Mouse (Mus musculus) forebrain, embryonic 16.5 days (tissue): Measurements from ENCODE around the gene Slc37a2. TPM values are rescaled to one million over a fixed set of nuclear protein-coding genes. Genes with fewer than 3 reads are reported as not detected.
A peak's percentile ranks its signal among the peaks of the same experiment; 100 is the strongest.

Experiments
- ATAC-seq: fragments of 200-750 bp; cut with Nextera tagmentation; 2 replicates; pipeline ENCODE4 v1.8.0; 2017; ENCODE audit warnings: mild to moderate bottlenecking, moderate library complexity
- H3K27ac ChIP-seq: fragments of 300-500 bp; sonication (generic); 2 replicates; pipeline ENCODE4 v1.5.1; 2014; ENCODE audit warnings: low read length, control low read depth
- H3K27me3 ChIP-seq: fragments of 300-500 bp; sonication (generic); replicated peaks from 2 replicates; pipeline ENCODE4 v1.6.1; 2014; ENCODE audit warnings: low read length; ENCODE audit not compliant: control insufficient read depth, insufficient read depth
- H3K36me3 ChIP-seq: fragments of 300-500 bp; sonication (generic); 2 replicates; pipeline ENCODE4 v1.6.1; 2014; ENCODE audit not compliant: control insufficient read depth, insufficient read depth
- H3K4me1 ChIP-seq: fragments of 300-500 bp; sonication (generic); replicated peaks from 2 replicates; pipeline ENCODE4 v1.6.1; 2014; ENCODE audit warnings: low read length; ENCODE audit not compliant: control insufficient read depth, insufficient read depth
- H3K4me2 ChIP-seq: fragments of 300-500 bp; sonication (generic); 2 replicates; pipeline ENCODE4 v1.6.1; 2014; ENCODE audit warnings: mild to moderate bottlenecking, low read length, control low read depth
- H3K4me3 ChIP-seq: fragments of 300-500 bp; sonication (generic); replicated peaks from 2 replicates; pipeline ENCODE4 v1.5.1; 2014; ENCODE audit warnings: mild to moderate bottlenecking, low read length, control low read depth
- H3K9ac ChIP-seq: fragments of 300-500 bp; sonication (generic); replicated peaks from 2 replicates; pipeline ENCODE4 v1.6.1; 2014; ENCODE audit warnings: low read depth, low read length, control low read depth
- H3K9me3 ChIP-seq: fragments of 300-500 bp; sonication (generic); 2 replicates; pipeline ENCODE4 v1.6.1; 2016; ENCODE audit warnings: low read length; ENCODE audit not compliant: control insufficient read depth
- WGBS: fragments of 180-500 bp; shearing (Covaris S2); extraction: QIAGEN DNeasy Blood & Tissue Kit; methylation state at CpG from one replicate; pipeline ENCODE4 v1.1.7; 2014; 5-methylcytosine and 5-hydroxymethylcytosine counted together
- polyA plus RNA-seq: library from polyadenylated mRNA; unstranded; fragments of >200 nt; fragmentation: Nextera tagmentation; extraction: Ambion mirVana; gene quantifications from 2 replicates; pipeline ENCODE4 v1.2.1, GENCODE M21; 2015

Slc37a2 gene
- polyA plus RNA-seq, 1 experiment from 2014 or later = 1.0 TPM

DNA sequence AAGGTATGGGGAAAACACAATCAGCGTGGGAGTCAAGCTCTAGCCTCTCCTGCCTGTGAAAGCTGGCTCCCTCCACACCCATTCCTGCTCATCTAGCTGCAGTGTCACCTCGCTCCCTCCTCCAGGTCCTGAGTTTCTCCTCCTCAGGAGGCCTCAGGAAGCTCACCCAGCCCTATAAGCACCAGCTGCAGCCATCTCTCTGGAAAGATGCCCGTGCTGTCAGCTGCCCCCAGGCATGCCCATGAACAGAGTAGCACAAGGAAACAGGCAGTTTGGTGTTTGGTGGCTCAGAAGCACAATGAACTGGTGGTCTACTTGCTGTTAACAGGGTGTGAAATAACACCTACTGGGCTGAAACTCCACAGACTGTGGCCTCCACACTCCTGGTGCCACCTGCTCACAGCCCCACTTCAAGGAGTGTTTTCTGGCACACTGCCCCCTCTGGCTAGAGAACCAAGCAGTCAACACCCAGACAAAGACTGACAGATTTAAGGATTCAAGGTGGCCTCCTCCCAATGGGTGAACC lies 7.1 kb downstream of the Slc37a2 start:
- no peaks in the 10 kb centered on the region for H3K27me3 ChIP-seq
- H3K27ac ChIP-seq = no peak overlapping the region; the same call in 1 of the 2 replicates
- no peak overlapping the region for H3K4me2 ChIP-seq
- no peak overlapping the region for H3K4me3 ChIP-seq
- ATAC-seq = peak; percentile 86
- 38% methylated on average over 3 of the region's 3 CpGs for WGBS
- H3K9me3 ChIP-seq = no peaks in the 10 kb centered on the region
- no peak overlapping the region for H3K9ac ChIP-seq
- H3K36me3 ChIP-seq = no peaks in the 10 kb centered on the region
- peaks cover 5% of the 10 kb centered on the region; the same call in 1 of the 2 replicates for H3K4me1 ChIP-seq

DNA sequence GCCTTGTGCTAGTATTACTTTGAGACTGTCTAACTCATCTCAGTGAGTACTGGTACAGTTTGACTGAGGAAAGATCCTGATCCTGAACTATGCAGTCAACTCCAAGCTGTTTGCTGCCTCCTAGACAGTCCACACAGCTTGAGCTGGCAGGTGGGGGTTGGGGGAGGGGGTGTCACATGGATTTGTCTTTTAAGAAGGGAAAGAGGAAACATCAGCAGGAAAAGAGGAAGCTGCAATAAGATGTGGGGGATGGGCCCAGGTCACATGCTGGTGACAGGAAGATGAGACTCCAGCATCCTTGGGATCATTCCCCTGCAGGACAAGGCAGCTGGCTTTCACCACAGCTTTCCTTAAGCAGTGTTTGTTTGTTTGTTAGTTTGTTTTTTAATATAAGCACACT lies 8.1 kb downstream of the Slc37a2 start:
- Histone ChIP-seq H3K9me3 (no peaks in the 10 kb centered on the region), H3K27ac (no peak overlapping the region), H3K36me3 (no peaks in the 10 kb centered on the region), H3K4me1 (peaks cover 5% of the 10 kb centered on the region; the same call in 1 of the 2 replicates), H3K4me2 (no peak overlapping the region), H3K4me3 (no peak overlapping the region), H3K9ac (no peak overlapping the region), H3K27me3 (no peaks in the 10 kb centered on the region)
- ATAC-seq = no peak

DNA sequence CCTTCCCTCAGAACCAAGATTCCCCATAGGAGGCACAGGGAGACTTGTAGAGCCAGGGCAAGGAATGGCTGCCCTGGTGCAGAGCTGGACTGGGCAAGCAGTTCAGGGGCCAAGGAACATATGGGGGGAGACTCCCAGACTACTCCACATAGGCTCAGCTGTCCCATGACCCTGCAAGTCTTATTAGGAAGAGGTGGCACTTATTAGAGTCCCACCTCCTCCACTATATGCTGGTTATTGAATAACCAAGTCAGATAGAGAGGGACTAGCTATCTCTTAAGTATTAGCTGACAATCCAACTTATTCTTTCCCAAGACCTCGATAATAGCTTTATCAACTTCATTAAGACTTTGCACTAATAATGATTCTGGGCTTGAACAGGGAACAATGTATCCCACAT lies 9.7 kb downstream of the Slc37a2 start:
- no peak overlapping the region for H3K4me2 ChIP-seq
- H3K4me3 ChIP-seq = no peak overlapping the region
- H3K9me3 ChIP-seq = no peaks in the 10 kb centered on the region
- H3K27me3 ChIP-seq = no peaks in the 10 kb centered on the region
- H3K36me3 ChIP-seq = no peaks in the 10 kb centered on the region
- no peak for ATAC-seq
- 100% methylated on average over 1 of the region's 1 CpGs for WGBS
- peaks cover 5% of the 10 kb centered on the region; the same call in 1 of the 2 replicates for H3K4me1 ChIP-seq
- H3K27ac ChIP-seq = no peak overlapping the region
- no peak overlapping the region for H3K9ac ChIP-seq

DNA sequence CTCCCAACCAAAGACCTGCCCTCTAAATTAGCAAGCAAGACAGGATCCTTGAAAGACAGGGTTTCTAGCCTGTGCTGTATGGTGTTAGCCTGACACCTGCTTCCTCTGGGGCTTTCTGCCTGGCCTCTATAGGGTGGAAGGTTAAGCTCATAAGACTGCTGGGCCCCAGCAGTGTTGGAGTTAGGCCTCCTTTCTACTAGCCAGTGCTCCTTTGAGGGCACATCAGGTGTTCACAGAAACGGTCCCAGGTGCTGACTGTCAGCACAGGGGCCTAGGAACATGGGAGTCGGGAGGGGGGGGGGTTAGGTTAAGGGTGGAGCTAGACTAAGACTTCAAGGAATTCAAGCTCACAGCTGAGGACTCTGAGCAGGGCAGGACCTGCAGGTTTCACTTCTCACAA lies 10.1 kb downstream of the Slc37a2 start:
- no peak for ATAC-seq
- H3K9ac ChIP-seq = no peak overlapping the region
- H3K4me3 ChIP-seq = no peak overlapping the region
- no peaks in the 10 kb centered on the region for H3K36me3 ChIP-seq
- H3K27ac ChIP-seq = no peak overlapping the region
- no peaks in the 10 kb centered on the region for H3K9me3 ChIP-seq
- 44% methylated on average over 2 of the region's 2 CpGs for WGBS
- peaks cover 5% of the 10 kb centered on the region; the same call in 1 of the 2 replicates for H3K4me1 ChIP-seq
- H3K4me2 ChIP-seq = no peak overlapping the region
- no peaks in the 10 kb centered on the region for H3K27me3 ChIP-seq

DNA sequence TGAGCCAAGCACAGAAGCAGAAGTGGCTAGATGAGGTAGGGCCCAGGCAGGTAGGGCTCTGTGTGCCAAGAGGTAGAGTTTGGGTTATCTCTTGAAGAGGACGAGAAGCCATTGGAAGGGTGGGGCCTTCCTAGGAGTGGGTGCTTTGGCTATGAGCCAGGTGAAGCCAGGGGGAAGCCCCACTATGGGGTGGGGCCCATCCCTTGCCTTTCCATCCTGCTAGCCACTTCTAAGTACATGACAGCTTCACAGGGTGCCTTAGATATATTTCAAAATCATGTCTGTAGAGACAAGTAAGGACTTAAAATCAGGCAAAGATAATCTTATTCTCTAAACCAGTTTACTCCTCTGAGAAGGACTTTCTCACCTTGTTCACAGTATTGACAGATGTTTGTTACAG lies 10.9 kb downstream of the Slc37a2 start:
- no peak for ATAC-seq
- no peak overlapping the region for H3K4me2 ChIP-seq
- H3K27me3 ChIP-seq = no peaks in the 10 kb centered on the region
- H3K36me3 ChIP-seq = no peaks in the 10 kb centered on the region
- 81% methylated on average over 1 of the region's 1 CpGs for WGBS
- no peaks in the 10 kb centered on the region for H3K9me3 ChIP-seq
- H3K27ac ChIP-seq = no peak overlapping the region
- no peak overlapping the region for H3K4me3 ChIP-seq
- peaks cover 5% of the 10 kb centered on the region; the same call in 1 of the 2 replicates for H3K4me1 ChIP-seq
- H3K9ac ChIP-seq = no peak overlapping the region

DNA sequence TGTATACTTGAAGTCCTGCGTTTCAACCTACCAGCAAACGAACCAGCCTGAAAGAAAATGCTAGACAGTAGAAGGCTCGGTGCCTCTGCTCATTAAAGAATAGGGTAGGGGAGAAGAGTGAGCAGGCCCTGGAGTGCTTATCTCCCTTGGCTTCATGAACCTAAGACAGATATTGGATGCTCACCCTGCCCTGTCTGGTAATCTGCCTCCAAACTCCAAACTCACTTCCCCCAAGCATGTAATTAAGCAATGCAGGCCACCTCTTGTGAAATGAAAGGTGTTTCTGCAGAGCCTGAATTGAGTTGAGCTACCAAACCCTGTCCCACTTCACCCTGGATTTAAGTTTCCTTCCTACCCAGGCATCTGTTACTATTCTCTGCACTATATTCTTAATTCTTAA lies 12.8 kb downstream of the Slc37a2 start:
- H3K27me3 ChIP-seq = no peaks in the 10 kb centered on the region
- no peak overlapping the region for H3K27ac ChIP-seq
- 70% methylated on average over 3 of the region's 3 CpGs for WGBS
- H3K4me3 ChIP-seq = no peak overlapping the region
- H3K4me1 ChIP-seq = no peaks in the 10 kb centered on the region
- no peaks in the 10 kb centered on the region for H3K9me3 ChIP-seq
- no peak overlapping the region for H3K4me2 ChIP-seq
- H3K36me3 ChIP-seq = no peaks in the 10 kb centered on the region
- ATAC-seq = no peak
- no peak overlapping the region for H3K9ac ChIP-seq

DNA sequence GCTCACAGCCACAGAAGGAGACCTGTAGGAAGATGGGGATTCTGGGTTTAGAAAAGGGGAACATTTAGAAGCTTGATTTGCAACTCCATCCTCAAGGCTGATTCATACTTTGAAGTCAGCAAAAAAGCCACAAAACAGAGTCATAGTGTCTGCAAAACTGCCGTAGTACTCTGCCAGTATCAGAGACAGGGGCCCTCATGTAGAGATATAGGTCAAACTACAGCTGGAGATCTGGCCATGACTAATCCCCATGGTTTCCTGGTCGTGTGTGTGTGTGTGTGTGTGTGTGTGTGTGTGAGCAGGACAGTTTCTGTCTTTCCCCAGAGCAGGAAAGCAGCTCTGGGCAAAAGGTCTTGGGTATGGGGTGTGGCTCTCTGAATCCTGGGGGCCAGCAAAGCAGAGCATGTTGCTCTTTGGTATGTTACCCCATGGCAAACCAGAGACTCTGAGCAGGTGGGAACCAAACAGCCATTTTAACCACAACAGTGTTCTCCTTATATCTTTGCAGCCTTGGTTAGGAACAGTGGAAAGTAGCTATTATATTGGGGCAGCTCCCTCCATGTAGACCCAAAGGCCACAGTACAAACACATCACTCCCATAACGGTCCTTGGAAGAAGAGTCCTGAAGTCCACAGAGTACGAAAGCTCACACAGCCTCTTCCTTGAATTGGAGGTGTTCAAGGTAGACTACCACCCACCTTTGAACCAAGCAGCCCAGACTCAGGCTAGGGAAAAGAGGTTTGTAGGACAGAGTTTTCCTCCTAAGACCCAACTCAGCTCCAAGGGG lies 19.4 kb downstream of the Slc37a2 start:
- Histone ChIP-seq H3K9ac (no peak overlapping the region), H3K27me3 (no peaks in the 10 kb centered on the region), H3K4me1 (no peaks in the 10 kb centered on the region), H3K4me3 (no peak overlapping the region), H3K9me3 (no peaks in the 10 kb centered on the region), H3K4me2 (no peak overlapping the region), H3K36me3 (no peaks in the 10 kb centered on the region), H3K27ac (no peak overlapping the region)
- 76% methylated on average over 4 of the region's 4 CpGs for WGBS
- no peak for ATAC-seq

DNA sequence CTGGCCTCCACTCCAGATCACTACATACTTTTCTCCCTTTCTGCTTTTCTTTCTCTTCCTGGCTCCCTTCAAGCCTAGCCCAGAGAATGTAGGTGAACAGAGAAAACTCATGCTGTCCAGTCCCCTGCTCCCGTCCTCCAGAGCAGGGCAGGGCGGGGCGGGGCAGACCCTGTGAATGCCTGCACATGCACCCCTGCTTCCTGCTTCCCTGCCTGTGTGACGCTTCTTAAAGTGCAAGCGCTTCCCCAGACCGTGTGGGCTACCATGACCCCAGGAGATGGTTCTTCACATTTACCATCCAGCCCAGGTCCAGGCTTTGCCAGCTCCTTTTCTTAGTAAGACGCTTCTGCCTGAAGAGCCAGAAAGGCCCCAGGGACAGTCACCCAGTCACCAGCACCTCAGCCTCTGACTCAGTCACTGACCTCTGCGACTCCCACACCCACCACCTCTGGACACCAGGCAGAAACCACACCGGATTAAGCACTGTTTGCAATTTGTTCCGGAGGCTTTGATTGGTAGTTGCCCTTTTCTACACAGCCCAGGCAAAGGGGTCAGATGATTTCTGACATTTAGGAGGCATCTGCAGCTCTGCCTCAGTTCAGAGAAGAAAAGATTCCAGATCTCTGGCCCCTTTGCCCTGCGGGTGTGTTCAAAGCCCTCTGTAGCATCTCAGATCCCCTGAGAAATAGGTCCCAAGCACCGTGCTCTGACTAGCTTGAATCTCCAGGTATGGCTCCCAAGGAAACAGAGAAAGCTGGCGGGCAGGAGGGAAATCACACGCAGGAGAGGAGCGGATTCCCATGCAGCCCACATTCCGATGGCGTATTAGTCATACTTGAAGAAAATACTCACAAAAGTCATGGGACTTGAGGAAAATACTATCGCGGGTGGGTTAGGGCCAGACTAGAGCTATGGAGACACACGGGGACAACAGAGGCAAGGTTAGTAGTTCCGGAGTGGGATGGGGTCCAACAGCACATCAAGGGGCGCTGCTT lies 23.0 kb downstream of the Slc37a2 start:
- Histone ChIP-seq H3K9me3 (no peaks in the 10 kb centered on the region), H3K4me2 (no peak overlapping the region), H3K36me3 (no peaks in the 10 kb centered on the region), H3K27ac (no peak overlapping the region), H3K9ac (no peak overlapping the region), H3K4me3 (no peak overlapping the region), H3K27me3 (no peaks in the 10 kb centered on the region), H3K4me1 (0 out of 2 replicates have a peak, but pooled peaks cover 2% of the 10 kb centered on the region)
- no peak for ATAC-seq
- 68% methylated on average over 22 of the region's 22 CpGs for WGBS
